11 mouse cellular contexts compared by ENCODE assay signal in genomic region chrX:153719602-153720001, GRCm38 (mm10). TPM values are rescaled to one million over a fixed set of nuclear protein-coding genes. Genes with fewer than 3 reads are reported as not detected.
DNase-seq lines count a peak whose midpoint lies in the region; ATAC-seq lines count a peak whose summit lies in the region.
"Had no signal": no experiment of that assay in that cellular context is flagged by ENCODE, and none has a peak within 500 bp of the region (broad histone marks: within the 10 kb centered on the region; RNA-seq: fewer than 3 reads in every experiment).

No protein-coding gene starts in this region.

- 39% methylated on average over 4 of the region's 4 CpGs for WGBS in midbrain, embryonic 13.5 days

- no peak overlapping the region for H3K9ac ChIP-seq in midbrain, embryonic 13.5 days (replicated peaks)

- no peak overlapping the region for H3K27ac ChIP-seq in midbrain, embryonic 13.5 days
- H3K27ac ChIP-seq: hindbrain, embryonic 10.5 days; macrophage had no signal

- no peaks in the 10 kb centered on the region for H3K9me3 ChIP-seq in midbrain, embryonic 13.5 days
- H3K9me3 ChIP-seq: G1E; hindbrain, embryonic 10.5 days had no signal

- peak; percentile 19 to 29 for DNase-seq in cerebellum, postnatal 14 days
- no peak for DNase-seq in cerebellum, adult 9-10 months
- DNase-seq in left cerebral cortex, postnatal 4 days: peak; percentile 4
- no peak for DNase-seq in left cerebral cortex, postnatal 10 days (ENCODE audit: extremely low spot score in 1 of 2, low spot score in 2 of 2)
- peak; percentile 41 for DNase-seq in MN1 (ENCODE audit: low spot score)
- no peak for DNase-seq in right cerebral cortex, postnatal 25 days

- no peaks in the 10 kb centered on the region for H3K36me3 ChIP-seq in midbrain, embryonic 13.5 days
- H3K36me3 ChIP-seq: G1E; hindbrain, embryonic 10.5 days had no signal

- peak; percentile 81 for ATAC-seq in megakaryocyte, adult 5-6 weeks (ENCODE audit: poor library complexity, severe bottlenecking)
- ATAC-seq in midbrain, embryonic 13.5 days: no peak

- H3K27me3 ChIP-seq in midbrain, embryonic 13.5 days: no peaks in the 10 kb centered on the region

- no peak overlapping the region for H3K4me2 ChIP-seq in midbrain, embryonic 13.5 days (replicated peaks)

- H3K4me1 ChIP-seq in midbrain, embryonic 13.5 days (replicated peaks): no peaks in the 10 kb centered on the region
- H3K4me1 ChIP-seq: hindbrain, embryonic 10.5 days had no signal

- intact Hi-C loops in left cerebral cortex, postnatal 4 days (cut with DNase I): no loop called here
- intact Hi-C loops in left cerebral cortex, postnatal 10 days (cut with DNase I): no loop called here

- no peak overlapping the region for H3K4me3 ChIP-seq in midbrain, embryonic 13.5 days (replicated peaks)
- H3K4me3 ChIP-seq: hindbrain, embryonic 10.5 days had no signal

RNA-seq across cellular contexts. Expression of gene Nbdy, which starts 3.8 kb away (rescaled TPM):
- total RNA-seq in left cerebral cortex, postnatal 4 days (2021): 10 to 100 TPM; 61.5 to 66.9 TPM
- total RNA-seq in left cerebral cortex, postnatal 10 days (2021): 10 to 100 TPM; 73.8 to 80.0 TPM
- 25.7 and 28.1 TPM in 2 replicates for total RNA-seq in megakaryocyte, adult 5-6 weeks (2015)
- total RNA-seq in megakaryocyte, adult 5-6 weeks (2017): 21.8 and 25.4 TPM in 2 replicates
- polyA plus RNA-seq in midbrain, embryonic 13.5 days (2015; fragmentation: Nextera tagmentation; extraction: Ambion mirVana): 110 and 119 TPM in 2 replicates

RNA-seq across cellular contexts. Expression of gene Kctd12b, which starts 23.4 kb away (rescaled TPM):
- 1 to 10 TPM; 4.3 to 5.2 TPM for total RNA-seq in left cerebral cortex, postnatal 4 days (2021)
- total RNA-seq in left cerebral cortex, postnatal 10 days (2021): 1 to 10 TPM; 3.4 to 4.1 TPM
- 7.8 and 8.4 TPM in 2 replicates for total RNA-seq in megakaryocyte, adult 5-6 weeks (2015)
- total RNA-seq in megakaryocyte, adult 5-6 weeks (2017): 8.8 and 10.2 TPM in 2 replicates
- polyA plus RNA-seq in midbrain, embryonic 13.5 days (2015; fragmentation: Nextera tagmentation; extraction: Ambion mirVana): 4.2 and 4.5 TPM in 2 replicates
- polyA plus RNA-seq: G1E had no signal

Comparison
In these comparisons a context has a peak if more than half of its experiments do, and no peak if none do; other contexts are left out.
1. DNase-seq: peak in cerebellum, postnatal 14 days (2 of 2), left cerebral cortex, postnatal 4 days (single experiment) and MN1 (single experiment); none in cerebellum, adult 9-10 months (single experiment), left cerebral cortex, postnatal 10 days (0 of 2) and right cerebral cortex, postnatal 25 days (single experiment).